Mouse (Mus musculus) testis, adult 10 weeks (tissue): Measurements from ENCODE around the gene Bmpr2. TPM values are rescaled to one million over a fixed set of nuclear protein-coding genes. Genes with fewer than 3 reads are reported as not detected.

Experiments
- polyA plus RNA-seq: library from polyadenylated mRNA; stranded (reverse); fragments of 350-450 nt; fragmentation: Illumina TruSeq; extraction: RNeasy Lipid Tissue Mini Kit (QIAGEN cat#74804); gene quantifications from one replicate; pipeline ENCODE4 v1.2.3, GENCODE M21; 2014; ENCODE audit warnings: low read depth, low replicate concordance

Gene Bmpr2
- 9.8 TPM for polyA plus RNA-seq

GRCm38 (mm10) chr1:59763164-59763768, at the start of gene Bmpr2:
TSS of gene Bmpr2 (plus strand) at chr1:59763400.

GRCm38 (mm10) chr1:59912413-59913157, 149.4 kb downstream of the Bmpr2 start, which contains the start of gene Fam117b:
TSS of gene Fam117b (plus strand) at chr1:59913006.

Other genes with a start within 250 kb of the Bmpr2 start
- 269 TPM for gene Gm973, start 247.1 kb upstream of the Bmpr2 start, polyA plus RNA-seq
- 326 TPM for gene Sumo1, start 92.6 kb upstream of the Bmpr2 start, polyA plus RNA-seq
- gene Nop58, start 78.4 kb upstream of the Bmpr2 start, polyA plus RNA-seq = 392 TPM
- 31.1 TPM for gene Fam117b, start 149.6 kb downstream of the Bmpr2 start, polyA plus RNA-seq